In genomic region chr15:102097147-102097915, GRCm38 (mm10) we compare ENCODE assay signal across 11 mouse cellular contexts. TPM values are rescaled to one million over a fixed set of nuclear protein-coding genes. Genes with fewer than 3 reads are reported as not detected.
DNase-seq lines count a peak whose midpoint lies in the region; ATAC-seq and TF ChIP-seq lines count a peak whose summit lies in the region.
"Had no signal": no experiment of that assay in that cellular context is flagged by ENCODE, and none has a peak within 500 bp of the region (broad histone marks: within the 10 kb centered on the region; RNA-seq: fewer than 3 reads in every experiment).

No protein-coding gene starts in this region.

- no peak overlapping the region for H3K9ac ChIP-seq in lung, embryonic 14.5 days
- 0 out of 2 replicates have a peak overlapping the region, but pooled peaks have one; percentile 7 for H3K9ac ChIP-seq in heart, embryonic 13.5 days
- H3K9ac ChIP-seq in stomach, embryonic 15.5 days: no peak overlapping the region
- H3K9ac ChIP-seq: forebrain, embryonic 15.5 days had no signal

- H3K9me3 ChIP-seq in lung, embryonic 14.5 days (ENCODE audit: low read depth, low read length): no peaks in the 10 kb centered on the region
- no peaks in the 10 kb centered on the region for H3K9me3 ChIP-seq in heart, embryonic 13.5 days
- H3K9me3 ChIP-seq in stomach, embryonic 15.5 days: no peaks in the 10 kb centered on the region
- H3K9me3 ChIP-seq: forebrain, embryonic 15.5 days had no signal

- H3K4me2 ChIP-seq in lung, embryonic 14.5 days: no peak overlapping the region
- H3K4me2 ChIP-seq in heart, embryonic 13.5 days: no peak overlapping the region
- H3K4me2 ChIP-seq in stomach, embryonic 15.5 days: no peak overlapping the region
- H3K4me2 ChIP-seq: forebrain, embryonic 15.5 days had no signal

- peaks cover 57% of the 10 kb centered on the region for H3K36me3 ChIP-seq in lung, embryonic 14.5 days (ENCODE audit: insufficient read depth)
- peaks cover 63% of the 10 kb centered on the region for H3K36me3 ChIP-seq in heart, embryonic 13.5 days
- H3K36me3 ChIP-seq in stomach, embryonic 15.5 days: peaks cover 47% of the 10 kb centered on the region

- H3K4me1 ChIP-seq in lung, embryonic 14.5 days (ENCODE audit: insufficient read depth): peaks cover 17% of the 10 kb centered on the region
- peaks cover 49% of the 10 kb centered on the region for H3K4me1 ChIP-seq in heart, embryonic 13.5 days
- peaks cover 48% of the 10 kb centered on the region for H3K4me1 ChIP-seq in stomach, embryonic 15.5 days

- 0 out of 2 replicates have a peak overlapping the region, but pooled peaks have one; percentile 47 for H3K27ac ChIP-seq in lung, embryonic 14.5 days (ENCODE audit: low read depth)
- no peak overlapping the region for H3K27ac ChIP-seq in heart, embryonic 13.5 days (replicated peaks)
- peak overlapping the region; percentile 49 for H3K27ac ChIP-seq in stomach, embryonic 15.5 days
- H3K27ac ChIP-seq: forebrain, embryonic 15.5 days had no signal

- TF ChIP-seq CTCF in lung, embryonic 14.5 days (IDR thresholded peaks at IDR 0.05; ENCODE audit: low read depth): no peak

- 64% methylated on average over 8 of the region's 8 CpGs for WGBS in lung, embryonic 14.5 days
- WGBS in heart, embryonic 13.5 days: 71% methylated on average over 8 of the region's 8 CpGs
- WGBS in stomach, embryonic 15.5 days: 63% methylated on average over 8 of the region's 8 CpGs

- no peak for ATAC-seq in lung, embryonic 14.5 days (ENCODE audit: insufficient read depth)
- ATAC-seq in heart, embryonic 13.5 days (ENCODE audit: extremely low read depth, insufficient number of reproducible peaks, low FRiP score, low TSS enrichment): no peak
- no peak for ATAC-seq in stomach, embryonic 15.5 days (ENCODE audit: insufficient read depth, low FRiP score, low read depth)
- ATAC-seq in monocyte, adult 5-6 weeks (replicated peaks; ENCODE audit: insufficient number of reproducible peaks, low FRiP score, low TSS enrichment, poor library complexity, severe bottlenecking): no peak
- ATAC-seq: forebrain, embryonic 15.5 days had no signal

- peak; percentile 65 for DNase-seq in adrenal gland, postnatal 14 days
- no peak for DNase-seq in adrenal gland, adult 8-10 months
- DNase-seq in lung, embryonic 14.5 days: no peak
- no peak for DNase-seq in lung, adult 18-20 months
- no peak for DNase-seq in ovary, postnatal 14 days (ENCODE audit: low spot score)
- DNase-seq: cerebellum, adult 18-20 months; thymus, postnatal 4 days had no signal

- no peaks in the 10 kb centered on the region for H3K27me3 ChIP-seq in lung, embryonic 14.5 days (ENCODE audit: insufficient read depth, low read length)
- H3K27me3 ChIP-seq in heart, embryonic 13.5 days (replicated peaks): no peaks in the 10 kb centered on the region
- H3K27me3 ChIP-seq in stomach, embryonic 15.5 days (replicated peaks): no peaks in the 10 kb centered on the region
- H3K27me3 ChIP-seq: forebrain, embryonic 15.5 days had no signal

- H3K4me3 ChIP-seq in lung, embryonic 14.5 days (ENCODE audit: low read depth, low read length): no peak overlapping the region
- no peak overlapping the region for H3K4me3 ChIP-seq in heart, embryonic 13.5 days
- H3K4me3 ChIP-seq in stomach, embryonic 15.5 days (replicated peaks): no peak overlapping the region
- H3K4me3 ChIP-seq: forebrain, embryonic 15.5 days had no signal

RNA-seq across cellular contexts. Expression of gene Tns2, which starts 2.9 kb away (rescaled TPM):
- 83.0 and 121 TPM in 2 replicates for total RNA-seq in adrenal gland, postnatal 14 days (2021)
- 100 to 1,000 TPM in 2 of 4 experiments, 10 to 100 TPM in 2; 77.5 to 129 (median 107) TPM for total RNA-seq in adrenal gland, adult 8-10 months (2022)
- 48.3 and 56.9 TPM in 2 replicates for polyA plus RNA-seq in lung, embryonic 14.5 days (2014; fragmentation: Nextera tagmentation; extraction: Ambion mirVana)
- polyA plus RNA-seq in heart, embryonic 13.5 days (2015; fragmentation: Nextera tagmentation; extraction: Ambion mirVana): 26.3 and 32.5 TPM in 2 replicates
- 34.6 and 34.7 TPM in 2 replicates for polyA plus RNA-seq in stomach, embryonic 15.5 days (2015; fragmentation: Nextera tagmentation; extraction: Ambion mirVana)
- 5.7 TPM in 1 of 3 replicates, not detected in the others for total RNA-seq in monocyte, adult 5-6 weeks (2017)

RNA-seq across cellular contexts. Expression of gene Eif4b, which starts 23.8 kb away (rescaled TPM):
- total RNA-seq in adrenal gland, postnatal 14 days (2021): 224 and 250 TPM in 2 replicates
- 100 to 1,000 TPM; 232 to 294 (median 272) TPM for total RNA-seq in adrenal gland, adult 8-10 months (2022)
- polyA plus RNA-seq in lung, embryonic 14.5 days (2014; fragmentation: Nextera tagmentation; extraction: Ambion mirVana): 134 and 137 TPM in 2 replicates
- polyA plus RNA-seq in heart, embryonic 13.5 days (2015; fragmentation: Nextera tagmentation; extraction: Ambion mirVana): 65.7 and 72.3 TPM in 2 replicates
- polyA plus RNA-seq in stomach, embryonic 15.5 days (2015; fragmentation: Nextera tagmentation; extraction: Ambion mirVana): 107 and 116 TPM in 2 replicates
- 248 to 278 TPM (median 251 TPM) in 3 replicates for total RNA-seq in monocyte, adult 5-6 weeks (2017)

RNA-seq across cellular contexts. Expression of gene Spryd3, which starts 38.7 kb away (rescaled TPM):
- total RNA-seq in adrenal gland, postnatal 14 days (2021): 23.3 and 30.8 TPM in 2 replicates
- 10 to 100 TPM; 46.6 to 70.4 (median 57.7) TPM for total RNA-seq in adrenal gland, adult 8-10 months (2022)
- polyA plus RNA-seq in lung, embryonic 14.5 days (2014; fragmentation: Nextera tagmentation; extraction: Ambion mirVana): 11.5 and 13.6 TPM in 2 replicates
- polyA plus RNA-seq in heart, embryonic 13.5 days (2015; fragmentation: Nextera tagmentation; extraction: Ambion mirVana): 19.5 and 20.0 TPM in 2 replicates
- polyA plus RNA-seq in stomach, embryonic 15.5 days (2015; fragmentation: Nextera tagmentation; extraction: Ambion mirVana): 25.0 and 25.2 TPM in 2 replicates
- 49.3 to 56.3 TPM (median 49.3 TPM) in 3 replicates for total RNA-seq in monocyte, adult 5-6 weeks (2017)

RNA-seq across cellular contexts. Expression of gene Igfbp6, which starts 46.8 kb away (rescaled TPM):
- 45.7 and 48.0 TPM in 2 replicates for total RNA-seq in adrenal gland, postnatal 14 days (2021)
- 10 to 100 TPM; 37.0 to 63.8 (median 49.2) TPM for total RNA-seq in adrenal gland, adult 8-10 months (2022)
- polyA plus RNA-seq in lung, embryonic 14.5 days (2014; fragmentation: Nextera tagmentation; extraction: Ambion mirVana): 6.8 and 7.2 TPM in 2 replicates
- 3.5 and 3.7 TPM in 2 replicates for polyA plus RNA-seq in heart, embryonic 13.5 days (2015; fragmentation: Nextera tagmentation; extraction: Ambion mirVana)
- polyA plus RNA-seq in stomach, embryonic 15.5 days (2015; fragmentation: Nextera tagmentation; extraction: Ambion mirVana): 13.2 and 18.2 TPM in 2 replicates
- 0.38 to 1.4 TPM (median 0.68 TPM) in 3 replicates for total RNA-seq in monocyte, adult 5-6 weeks (2017)

RNA-seq across cellular contexts. Expression of gene Soat2, which starts 53.0 kb away (rescaled TPM):
- 0.26 and 4.7 TPM in 2 replicates for total RNA-seq in adrenal gland, postnatal 14 days (2021)
- under 1 TPM; 0.15 to 0.43 (median 0.26) TPM for total RNA-seq in adrenal gland, adult 8-10 months (2022)
- polyA plus RNA-seq in lung, embryonic 14.5 days (2014; fragmentation: Nextera tagmentation; extraction: Ambion mirVana): 0.16 and 0.19 TPM in 2 replicates
- polyA plus RNA-seq in heart, embryonic 13.5 days (2015; fragmentation: Nextera tagmentation; extraction: Ambion mirVana): 0.53 and 1.5 TPM in 2 replicates
- polyA plus RNA-seq in stomach, embryonic 15.5 days (2015; fragmentation: Nextera tagmentation; extraction: Ambion mirVana): 5.9 and 6.2 TPM in 2 replicates
- total RNA-seq in monocyte, adult 5-6 weeks (2017): 6.2 to 25.0 TPM (median 10.2 TPM) in 3 replicates
- polyA plus RNA-seq: forebrain, embryonic 15.5 days had no signal

Comparison
In these comparisons a context has a peak if more than half of its experiments do, and no peak if none do; other contexts are left out.
1. RNA of gene Tns2, which starts 2.9 kb away (total RNA-seq): 77.5 to 129 TPM in adrenal gland, adult 8-10 months and 83.0 to 121 TPM in adrenal gland, postnatal 14 days; 5.7 TPM in monocyte, adult 5-6 weeks; every median in the first group is over 10 times any median in the second.